Mouse (Mus musculus) CH12.LX (cell line): ENCODE data around the gene Ebi3.

Experiments used
- CTCF ChIP-seq, 2 experiments: IDR thresholded peaks in 1 of 2; conservative IDR thresholded peaks in 1 of 2; 2 replicates each; pipeline ENCODE4 v1.5.1; 2011 to 2012; ENCODE audit warnings: low read depth in 2 of 2, low read length in 2 of 2, improper control_type of control experiment in 1 of 2, inconsistent platforms in 1 of 2, mild to moderate bottlenecking in 1 of 2, moderate library complexity in 1 of 2
- MAZ ChIP-seq: IDR thresholded peaks from 2 replicates; pipeline ENCODE4 v1.6.1; 2012; ENCODE audit warnings: low read depth, mild to moderate bottlenecking, inconsistent platforms, low read length, improper control_type of control experiment, moderate library complexity
- PAX5 ChIP-seq: IDR thresholded peaks from 2 replicates; pipeline ENCODE4 v1.6.1; 2012; ENCODE audit warnings: low read length, inconsistent platforms, mixed read lengths
- POLR2A ChIP-seq: IDR thresholded peaks from 2 replicates; pipeline ENCODE4 v1.6.1; 2011; ENCODE audit warnings: low read depth, mild to moderate bottlenecking, improper control_type of control experiment, low read length
- TBP ChIP-seq: conservative IDR thresholded peaks from 2 replicates; pipeline ENCODE4 v1.6.1; 2011; ENCODE audit warnings: low read depth, low read length, improper control_type of control experiment

GRCm38 (mm10) chr17:55957726-55958583, 5.5 kb downstream of the Ebi3 start:
- TF ChIP-seq TBP (no peak), PAX5 (no peak), MAZ (no peak), CTCF (conservative IDR thresholded peaks at IDR 0.05 in 1 of 2, IDR thresholded peaks at IDR 0.05 in 1 of 2; ENCODE audit: low read depth in 2 of 2, low read length in 2 of 2) (no peak), POLR2A (no peak)
